Mouse (Mus musculus): ENCODE measurements around the gene Crtc3.

Crtc3 gene

DNA sequence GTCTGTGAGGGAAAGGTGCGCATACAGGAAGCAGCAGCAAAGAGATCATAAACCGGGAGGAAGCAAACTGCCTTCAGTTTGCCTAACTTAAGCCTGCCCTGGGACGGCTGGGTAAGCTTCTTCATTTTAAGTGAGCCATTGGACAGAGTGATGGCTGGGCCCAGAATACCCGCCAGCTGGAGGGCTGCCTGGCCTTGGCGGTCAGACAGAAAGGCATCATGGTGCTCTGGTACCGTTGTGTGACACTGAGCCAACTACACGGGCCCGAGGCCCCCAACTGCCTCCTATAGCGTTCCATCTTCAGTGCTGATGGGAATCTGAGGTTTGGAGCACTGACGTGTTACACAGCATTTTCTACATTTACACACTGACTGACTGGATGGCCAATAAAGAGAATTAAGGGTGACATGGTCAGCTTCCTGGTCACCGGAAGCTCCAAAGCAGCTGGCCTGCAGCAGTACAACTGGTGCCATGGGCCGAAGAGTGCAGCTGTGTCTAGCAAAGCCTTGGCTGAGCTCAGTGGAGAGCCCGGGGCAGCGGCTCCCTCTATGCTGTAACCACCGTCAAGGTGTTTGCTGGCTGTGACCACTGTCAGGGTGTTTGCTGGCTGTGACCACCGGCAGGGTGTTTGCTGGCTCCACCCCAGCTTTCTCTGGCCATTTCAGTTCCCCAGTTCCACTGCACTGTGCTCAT, 99.5 kb downstream of the Crtc3 start:
- DNase-seq, result no peak

DNA sequence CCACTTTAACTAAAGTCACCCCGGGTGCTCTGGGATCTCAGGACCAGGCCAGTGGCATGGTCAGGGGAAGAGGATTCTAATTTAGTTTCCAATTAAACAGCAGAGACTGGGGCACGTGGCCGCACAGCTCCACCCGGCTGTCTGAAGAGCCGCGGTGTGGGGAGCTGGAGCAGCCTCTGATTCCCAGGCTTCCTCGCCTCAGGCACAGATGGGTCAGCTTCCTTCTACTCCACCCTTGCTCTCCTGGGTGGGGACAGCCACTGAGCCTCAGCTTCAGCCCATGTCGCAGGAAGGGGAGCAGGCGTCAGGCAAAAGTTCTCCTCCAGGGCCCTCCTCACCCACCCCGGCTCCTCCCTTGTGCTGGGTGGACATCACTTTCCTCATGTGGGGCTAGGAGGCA, 101.0 kb downstream of the Crtc3 start:
- DNase-seq, result no peak

DNA sequence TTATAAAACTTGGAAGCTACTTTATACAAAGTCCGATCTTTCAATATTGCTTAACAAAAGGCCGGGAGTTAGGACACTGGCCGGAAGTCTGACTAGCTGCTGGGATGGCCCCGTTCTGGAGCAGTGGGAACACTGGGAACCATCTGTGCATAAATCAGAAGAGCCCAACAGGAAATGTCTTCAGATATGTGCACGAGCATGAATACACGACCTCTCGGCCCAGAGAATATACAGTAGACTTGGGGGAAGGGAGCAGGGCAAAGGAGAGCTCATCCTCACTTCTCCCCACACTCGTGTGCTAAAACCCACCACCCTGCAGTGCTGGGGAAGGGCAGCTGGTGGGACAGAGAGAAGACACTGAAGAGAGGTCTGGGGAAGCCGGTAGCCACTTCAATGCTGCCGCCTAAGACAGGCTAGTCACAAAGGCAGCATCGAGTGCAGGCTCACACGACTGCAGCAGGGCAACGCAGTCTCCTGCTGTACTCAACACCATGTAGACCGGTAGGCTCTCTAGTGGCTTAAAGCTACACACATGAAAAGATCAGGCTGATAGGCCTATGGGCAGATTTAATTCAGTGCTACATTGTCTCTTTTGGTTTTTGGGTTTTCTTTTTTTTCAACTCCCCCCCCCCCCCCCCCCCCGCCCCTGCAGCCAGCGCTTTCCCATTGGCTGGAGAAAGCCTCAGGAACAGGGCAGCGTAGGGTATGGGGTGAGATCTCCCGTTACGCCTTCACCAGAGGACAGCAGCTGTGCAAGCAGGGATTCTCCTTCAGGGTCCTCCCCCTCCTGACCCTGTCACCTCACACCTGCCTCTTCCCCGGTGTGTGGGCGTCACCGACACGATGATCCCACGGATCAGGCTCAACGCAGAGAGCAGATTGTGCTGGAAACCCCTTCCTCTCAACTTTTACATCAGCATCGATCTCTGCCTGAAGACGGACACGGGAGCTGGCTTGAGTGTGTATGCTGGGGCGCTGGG, 101.7 kb downstream of the Crtc3 start:
- no peak for DNase-seq

DNA sequence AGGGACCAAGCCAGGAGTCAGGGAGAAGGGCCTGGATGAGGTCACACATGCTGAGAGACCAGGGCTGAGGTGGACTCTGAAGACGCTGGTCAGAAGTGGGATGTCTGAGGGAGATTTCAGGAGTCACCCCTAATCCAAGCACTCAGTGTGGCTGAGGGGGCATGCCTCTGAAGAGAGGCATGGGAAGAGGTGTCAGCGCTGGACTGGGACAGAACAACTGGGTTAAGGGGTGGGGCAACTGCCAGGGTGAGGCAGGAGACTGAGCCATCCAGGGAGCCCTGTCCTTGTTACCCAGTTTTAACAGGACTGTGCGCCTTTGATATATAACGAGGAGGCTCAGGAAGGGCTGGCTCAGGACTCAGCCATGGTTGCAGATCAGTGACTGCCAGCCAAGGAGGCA, 102.5 kb downstream of the Crtc3 start:
- no peak for DNase-seq

DNA sequence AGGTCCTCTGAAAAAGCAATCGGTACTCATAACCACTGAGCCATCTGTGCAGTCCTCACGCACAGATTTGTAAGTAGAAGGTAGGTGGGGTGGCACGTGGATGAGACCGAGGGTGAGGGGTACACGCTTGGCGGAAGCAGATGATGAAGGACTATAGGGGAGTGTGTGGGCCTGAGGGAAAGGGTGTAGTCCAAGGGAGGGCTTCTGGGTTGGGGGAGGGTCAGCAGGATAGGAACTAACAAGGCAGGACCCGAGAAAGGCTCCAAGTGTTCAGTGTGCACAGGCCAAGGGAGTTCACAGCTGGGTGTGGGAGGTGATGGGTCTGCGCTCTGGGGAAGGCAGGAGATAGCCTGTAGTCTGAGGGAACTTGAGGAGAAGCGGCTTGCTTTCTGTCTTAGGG, 103.3 kb downstream of the Crtc3 start:
- no peak for DNase-seq

DNA sequence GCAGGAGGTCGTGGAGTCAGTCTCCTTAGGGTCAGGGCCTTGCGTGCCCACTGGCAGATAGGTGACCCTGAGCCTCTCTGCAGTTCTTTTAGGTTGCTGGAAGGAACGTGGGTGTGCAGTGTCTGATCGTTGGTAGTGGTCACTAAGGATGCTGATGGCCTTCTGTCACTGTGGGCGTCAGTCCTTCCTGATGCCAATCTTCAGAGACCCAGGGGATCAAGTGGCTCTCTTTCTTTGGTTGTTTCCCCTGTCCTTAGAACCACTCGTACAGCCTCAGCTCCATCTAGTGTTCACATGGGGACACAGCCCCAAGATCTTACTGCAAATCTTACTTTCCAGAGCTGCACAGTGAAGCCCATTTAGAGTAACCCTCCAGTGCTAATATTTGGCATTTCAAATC, 104.7 kb downstream of the Crtc3 start:
- DNase-seq, result no peak

DNA sequence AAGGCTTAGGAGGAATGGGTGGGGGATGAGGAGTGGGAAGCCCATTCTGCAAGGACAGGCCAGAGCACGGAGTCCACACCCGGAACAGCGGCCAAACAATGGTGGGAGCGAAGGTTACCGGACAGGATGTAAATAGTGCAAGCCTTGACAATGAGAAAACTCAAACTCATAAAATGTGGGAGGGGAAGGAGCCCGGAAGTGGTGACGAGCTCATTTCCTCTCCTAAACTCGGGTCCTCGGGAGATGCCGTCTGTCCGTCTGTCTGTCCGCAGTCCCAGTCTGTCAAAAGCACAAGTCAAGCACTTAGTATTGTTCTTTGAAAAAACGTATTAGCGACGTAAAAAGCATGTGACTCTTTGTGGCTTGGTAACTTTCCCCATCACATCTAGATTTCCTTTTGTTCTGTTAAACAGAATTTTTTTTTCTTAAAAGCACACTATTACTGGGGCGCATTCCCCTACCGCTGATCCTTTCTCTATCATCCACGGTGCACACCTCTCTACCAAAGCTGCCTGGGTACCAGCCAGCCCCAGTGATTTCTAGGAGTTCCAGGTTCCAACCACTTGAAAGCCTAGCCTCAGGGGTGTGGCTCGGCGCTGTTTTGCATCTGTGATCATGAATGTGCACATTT, 105.7 kb downstream of the Crtc3 start:
- no peak for DNase-seq

DNA sequence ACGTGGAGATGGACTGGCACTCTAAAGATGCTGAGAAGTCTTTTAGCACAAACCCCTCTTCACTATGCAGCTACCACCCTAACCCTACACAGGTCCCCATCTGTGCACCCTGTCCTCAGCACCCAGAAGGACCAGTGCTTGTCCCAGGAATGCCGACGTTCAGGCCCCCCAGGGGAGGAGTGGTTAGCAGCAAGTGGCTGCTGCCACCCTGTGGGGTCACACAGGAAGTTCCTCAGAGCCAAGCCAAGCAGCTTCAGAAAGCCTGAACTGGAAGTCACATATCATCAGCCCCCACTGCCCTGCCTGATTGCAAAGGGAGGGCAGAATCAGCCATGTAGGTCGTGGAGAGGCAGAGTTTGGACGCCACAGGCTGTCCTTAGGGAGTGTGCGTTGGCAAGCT, 108.3 kb downstream of the Crtc3 start:
- DNase-seq, result no peak

DNA sequence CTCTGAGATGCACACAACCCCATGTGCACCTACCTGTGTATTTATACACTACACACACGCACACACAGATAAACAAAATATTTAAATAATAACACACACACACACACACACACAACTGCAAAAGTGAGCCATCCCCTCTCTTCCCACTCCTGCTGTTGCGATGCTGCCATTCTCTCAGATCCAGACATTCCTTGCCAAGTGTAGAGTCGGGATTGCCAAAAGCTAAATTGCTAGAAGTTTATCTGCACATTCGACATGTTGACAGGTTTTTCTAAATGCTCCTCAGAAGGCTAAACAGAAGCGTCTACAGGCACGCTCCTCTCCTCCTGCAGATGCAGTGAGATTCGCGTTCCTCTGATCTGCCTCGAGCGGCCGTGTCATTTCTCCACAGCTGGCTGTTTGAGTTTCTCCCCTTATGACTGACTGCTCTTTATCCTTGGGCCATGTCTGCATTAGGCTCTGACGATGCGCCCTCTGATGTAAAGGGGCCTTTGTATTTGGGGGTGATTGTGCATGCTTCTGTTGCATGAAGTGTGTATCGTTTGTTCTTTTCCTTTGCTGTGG, 111.2 kb downstream of the Crtc3 start:
- no peak for DNase-seq

DNA sequence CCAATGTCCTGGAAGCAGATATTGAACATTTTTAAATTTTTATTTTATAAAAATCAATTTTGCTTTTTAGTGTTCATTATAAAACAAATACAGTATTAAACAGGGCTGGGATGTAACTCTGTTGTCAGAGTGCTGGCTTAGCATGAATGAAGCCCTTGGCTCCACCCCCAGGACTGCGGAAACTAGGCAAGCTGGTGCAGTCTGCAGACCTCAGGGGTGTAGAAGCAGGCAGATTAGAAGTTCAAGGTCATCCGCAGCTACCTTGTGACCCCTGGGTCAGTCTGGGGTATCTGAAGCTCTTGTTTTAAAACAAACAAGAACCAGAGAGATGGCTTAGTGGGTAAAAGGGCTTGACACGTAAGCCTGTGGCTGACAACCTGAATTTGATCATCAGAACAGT, 112.1 kb downstream of the Crtc3 start:
- DNase-seq, result no peak

DNA sequence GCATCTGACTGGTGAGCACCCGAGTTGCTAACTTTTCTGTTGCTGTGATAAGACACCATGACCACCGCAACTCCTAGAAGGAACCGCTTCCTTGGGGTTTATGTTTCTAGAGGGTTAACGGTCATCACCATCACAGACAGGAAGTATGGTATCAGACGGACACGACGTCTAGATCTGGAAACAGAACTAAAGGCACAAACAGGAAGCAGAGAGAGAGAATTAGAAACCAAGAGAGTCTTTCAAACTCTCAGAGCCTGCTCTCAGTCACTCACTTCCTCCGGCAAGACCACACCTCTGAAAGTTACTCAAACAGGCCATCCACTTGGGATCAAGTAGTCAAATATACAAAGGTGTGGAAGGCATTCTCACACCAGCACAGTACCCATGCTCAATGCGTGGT, 112.9 kb downstream of the Crtc3 start:
- DNase-seq, result no peak

DNA sequence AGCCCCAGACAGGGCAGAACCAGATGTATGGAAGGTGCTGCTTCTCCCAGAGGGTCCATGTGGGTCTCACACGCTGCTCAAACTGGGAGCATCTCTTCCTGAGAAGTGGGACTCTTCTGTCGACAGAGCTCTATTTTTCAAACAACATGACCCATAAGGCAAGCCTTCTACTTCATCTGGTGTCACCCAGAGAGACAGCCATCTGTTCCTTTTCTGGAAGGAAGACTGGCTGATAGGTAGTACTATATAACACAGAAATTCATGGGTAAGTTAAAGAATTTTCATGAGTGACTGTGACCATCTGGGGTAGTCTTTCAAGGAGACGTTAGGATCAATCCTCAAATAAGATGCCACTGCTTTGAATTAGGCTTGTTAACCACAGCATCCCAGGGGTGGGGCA, 115.6 kb downstream of the Crtc3 start:
- no peak for DNase-seq

DNA sequence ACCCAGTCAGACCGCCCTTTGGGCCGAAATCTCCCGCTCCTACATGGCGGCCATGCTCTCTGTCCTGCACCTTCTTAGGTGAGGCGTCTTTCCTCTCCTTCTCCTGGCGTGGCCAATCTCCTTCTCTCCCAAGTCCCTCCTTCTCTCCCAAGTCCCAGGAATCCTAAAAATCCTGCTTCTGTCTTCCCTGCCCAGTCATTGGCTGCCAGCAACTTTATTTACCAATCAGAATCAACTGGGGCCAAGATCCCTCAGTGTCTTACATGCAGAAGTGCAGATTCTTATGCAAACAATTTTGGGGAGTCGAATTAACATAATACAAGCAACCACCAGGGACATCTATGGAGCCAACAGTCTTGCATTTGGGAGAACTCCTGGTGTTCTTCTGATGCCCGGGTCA, 120.7 kb downstream of the Crtc3 start:
- no peak for DNase-seq

DNA sequence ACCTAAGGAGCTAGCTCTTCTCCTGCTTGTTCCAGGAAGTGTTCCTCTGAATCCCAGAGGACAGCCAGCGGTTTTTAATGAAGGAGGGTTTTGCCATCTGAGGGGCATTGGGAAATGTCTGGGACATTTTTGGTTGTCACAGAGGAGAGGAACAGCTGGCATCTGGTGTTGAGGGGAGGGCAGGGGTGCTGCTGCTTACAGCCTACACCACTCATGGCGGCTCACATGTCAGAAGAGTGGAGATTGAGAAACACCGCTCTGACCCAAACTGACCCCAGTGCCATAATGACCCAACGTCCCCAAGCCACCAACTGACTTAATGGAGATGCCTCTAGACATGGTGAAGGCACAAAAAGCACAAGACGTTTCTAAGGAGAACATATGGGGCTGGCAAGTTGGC, 126.7 kb downstream of the Crtc3 start:
- DNase-seq, result no peak

DNA sequence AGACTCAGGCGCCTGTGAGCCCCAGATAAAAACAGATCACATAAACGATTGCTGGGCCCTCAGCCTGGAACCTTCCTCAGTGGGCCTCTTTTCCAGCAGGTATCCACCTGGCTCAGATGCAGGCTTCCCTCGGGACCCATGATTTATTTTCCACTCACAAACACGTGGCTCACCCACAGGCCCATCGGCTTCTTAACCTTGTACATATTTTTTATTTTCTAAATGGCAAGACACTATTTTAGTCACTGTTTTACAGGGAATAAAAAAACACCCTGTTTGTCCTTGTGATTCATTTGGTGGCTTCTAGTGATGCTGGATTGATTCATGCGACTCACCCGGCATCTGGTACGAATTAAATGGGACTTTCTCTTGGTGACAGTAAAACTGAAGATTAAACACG, 127.4 kb downstream of the Crtc3 start:
- no peak for DNase-seq

DNA sequence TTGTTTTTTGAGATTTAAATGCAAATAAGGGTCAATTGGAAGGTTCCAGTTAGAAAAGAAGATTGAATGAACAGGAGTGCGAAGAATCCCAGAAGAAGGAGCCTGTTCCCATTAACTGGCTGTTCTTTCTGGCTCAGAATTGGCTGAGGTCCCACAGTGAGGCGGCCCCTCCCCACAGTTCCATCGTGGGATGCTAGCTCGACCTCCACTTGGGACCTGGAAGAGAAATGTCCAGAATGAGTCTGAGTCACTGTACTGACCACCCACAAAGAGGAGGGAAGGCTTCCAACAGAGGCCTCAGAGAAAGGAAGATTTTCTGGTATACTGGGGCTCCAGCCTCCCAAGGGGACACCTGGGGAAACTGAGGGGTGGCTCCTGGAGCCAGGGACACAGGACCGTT, 130.1 kb downstream of the Crtc3 start:
- no peak for DNase-seq

DNA sequence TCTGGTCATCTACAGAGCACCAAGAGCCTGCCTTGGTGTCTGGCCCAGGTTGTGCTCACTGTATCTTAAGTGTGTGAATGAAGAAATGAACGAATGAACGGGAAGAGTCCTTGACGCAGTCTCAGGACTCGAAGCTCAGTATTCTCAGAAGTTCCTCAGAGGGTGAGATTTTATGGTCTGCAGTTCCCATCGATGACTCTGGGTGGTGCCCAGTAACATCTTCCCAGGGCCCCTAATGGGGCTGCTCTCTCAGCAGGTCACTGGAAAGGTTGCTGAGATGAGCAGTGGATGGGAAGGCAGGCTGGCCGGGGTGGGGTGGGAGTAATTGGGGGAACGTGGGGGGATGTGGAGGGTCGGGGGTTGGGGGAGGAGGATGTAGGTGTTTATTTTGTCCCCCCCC, 130.6 kb downstream of the Crtc3 start:
- no peak for DNase-seq

DNA sequence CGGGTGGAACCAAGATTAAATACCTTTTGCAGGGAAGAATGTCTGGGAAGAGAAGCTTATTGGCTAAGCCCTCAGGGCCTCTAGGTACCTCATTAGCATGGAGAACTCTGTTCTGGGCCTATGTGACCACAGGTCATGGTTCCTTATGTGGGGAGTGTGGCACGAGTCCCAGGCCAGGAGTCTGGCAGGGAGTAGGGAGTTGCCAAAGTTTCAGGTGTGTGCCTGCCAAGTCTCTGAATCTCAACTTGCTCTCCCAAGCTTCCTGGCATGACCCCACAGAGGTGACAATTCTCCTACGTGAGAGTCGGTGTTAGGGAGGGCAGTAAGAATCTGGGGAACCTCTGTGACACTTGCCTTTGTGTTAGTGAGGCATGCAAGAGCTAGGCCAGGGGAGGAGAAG, 131.5 kb downstream of the Crtc3 start:
- DNase-seq, result no peak

DNA sequence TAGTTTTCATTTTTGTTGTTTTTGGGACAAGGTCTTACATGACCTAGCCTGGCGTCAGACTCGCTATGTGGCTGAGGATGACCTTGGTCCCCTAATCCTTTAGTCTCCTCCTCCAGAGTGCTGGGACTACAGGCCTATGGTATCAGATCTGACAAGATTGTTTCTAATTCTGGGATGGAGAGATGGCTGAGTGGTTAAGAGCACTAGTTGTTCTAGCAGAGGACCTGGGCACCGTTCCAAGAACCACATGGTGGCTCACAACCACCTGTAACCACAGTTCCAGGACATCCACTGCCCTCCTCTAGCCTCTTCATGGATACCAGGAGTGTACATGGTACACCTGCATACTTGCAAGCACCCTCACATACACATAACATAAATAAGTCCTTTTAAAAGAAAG, 132.5 kb downstream of the Crtc3 start:
- peak; percentile 18 for DNase-seq

DNA sequence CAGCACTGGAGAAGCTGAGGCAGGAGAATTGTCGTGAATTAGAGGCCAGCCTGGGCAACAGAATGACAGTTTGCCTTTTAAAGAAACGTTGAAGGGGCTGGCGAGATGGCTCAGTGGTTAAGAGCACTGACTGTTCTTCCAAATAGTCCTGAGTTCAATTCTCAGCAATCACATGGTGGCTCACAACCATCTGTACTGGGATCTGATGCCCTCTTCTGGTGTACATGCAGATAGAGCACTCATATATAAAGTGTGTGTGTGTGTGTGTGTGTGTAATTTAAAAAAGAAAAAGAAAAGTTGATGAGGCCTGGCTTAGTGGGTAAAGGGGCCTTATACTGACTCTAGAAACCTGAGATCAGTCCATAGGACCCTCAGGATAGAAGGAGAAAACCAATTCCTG, 133.5 kb downstream of the Crtc3 start:
- DNase-seq, result no peak

DNA sequence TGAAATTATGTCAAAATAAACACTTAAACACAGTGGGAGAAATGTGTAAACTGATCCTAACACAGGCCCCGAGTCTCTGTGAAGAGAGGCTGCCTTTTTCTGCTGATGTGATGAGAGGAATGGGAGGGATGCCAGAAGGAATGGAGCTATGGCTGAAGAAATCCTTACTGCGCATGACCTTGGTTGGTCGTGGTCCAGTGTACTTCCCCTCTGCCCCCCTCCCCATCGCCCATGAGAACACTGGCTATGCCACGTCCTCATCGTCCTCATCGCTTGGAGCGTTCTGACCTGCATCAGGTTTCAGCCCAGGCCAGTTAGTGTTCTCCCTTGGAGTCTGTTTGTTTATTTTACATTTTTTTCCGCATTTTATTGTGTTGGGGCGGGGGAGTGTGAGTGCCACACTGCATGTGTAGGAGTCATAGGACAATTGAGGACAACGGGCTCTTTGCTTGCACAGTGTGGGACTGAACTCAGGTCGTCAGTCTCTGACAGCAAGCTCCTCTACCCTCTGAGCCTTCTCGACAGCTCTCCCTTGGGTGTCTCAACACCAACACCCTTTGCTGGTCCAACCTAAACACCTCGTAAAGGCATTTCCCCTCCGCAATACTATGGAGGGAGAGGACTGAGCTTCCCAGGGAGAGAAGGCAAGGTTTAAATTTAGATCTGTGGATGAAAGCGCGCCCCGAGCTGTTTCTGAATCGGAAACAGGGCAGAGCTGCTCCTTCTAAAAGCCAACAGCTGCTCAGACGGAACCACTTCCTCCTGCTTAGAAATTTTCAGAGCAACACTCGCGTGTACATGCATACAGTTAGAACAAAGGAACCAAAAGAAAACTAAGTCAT, 134.3 kb downstream of the Crtc3 start:
- DNase-seq, result peak; percentile 33

DNA sequence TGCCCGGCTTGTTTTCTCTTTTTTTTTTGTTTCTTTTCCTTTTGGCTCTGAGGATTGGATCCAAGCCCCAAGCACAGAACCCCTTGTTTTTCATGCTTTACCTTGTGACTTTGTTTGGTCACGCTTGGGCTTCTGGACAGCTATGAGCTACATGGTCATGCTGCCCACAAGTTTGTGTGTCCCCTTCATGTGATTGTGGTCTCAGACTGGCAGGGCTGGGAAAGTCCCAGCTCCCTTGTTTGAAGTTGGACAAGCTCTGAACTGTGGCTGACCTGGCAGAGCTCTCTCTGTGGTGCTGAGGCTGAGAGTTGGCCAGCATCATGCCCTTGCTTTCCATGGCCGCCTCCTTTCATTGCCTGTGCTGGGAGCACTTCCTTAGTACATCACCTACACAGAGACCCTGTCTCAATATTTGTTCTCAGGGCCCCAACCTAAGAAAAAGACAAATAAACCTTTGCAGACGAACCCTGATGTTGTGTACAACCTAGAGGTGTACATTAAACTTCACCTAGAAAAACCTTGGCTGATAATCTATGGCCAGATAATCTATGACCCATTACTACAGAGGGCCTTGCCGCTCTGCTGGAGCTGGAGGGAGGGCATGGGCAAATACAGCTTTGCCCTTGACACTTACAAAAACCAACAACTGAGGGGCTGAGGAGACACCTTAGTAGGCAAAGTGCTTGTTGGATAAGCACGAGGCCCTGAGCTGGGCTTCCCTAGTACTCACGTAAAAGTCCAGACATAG, 140.0 kb downstream of the Crtc3 start:
- no peak for DNase-seq
